Mouse (Mus musculus) 416B (cell line): Measurements from ENCODE around the gene Gm20388.

Experiments used
- DNase-seq: peaks from one replicate; pipeline ENCODE4 v3.0.0; 2011; ENCODE audit warnings: low read depth

Gm20388 gene

GRCm38 (mm10) chr8:120948620-120949491 is 1038.2 kb downstream of the Gm20388 start:
- DNase-seq = no peak

- no peak for DNase-seq
Measured at GRCm38 (mm10) chr8:120950674-120951218, 1040.1 kb downstream of the Gm20388 start.

- no peak for DNase-seq
Measured at GRCm38 (mm10) chr8:120959470-120959891, 1048.8 kb downstream of the Gm20388 start.

GRCm38 (mm10) chr8:120962606-120963380 is 1052.2 kb downstream of the Gm20388 start:
- DNase-seq = no peak

GRCm38 (mm10) chr8:120966557-120966956 is 1055.9 kb downstream of the Gm20388 start:
- DNase-seq = no peak

- no peak for DNase-seq
Measured at GRCm38 (mm10) chr8:120968308-120968707, 1057.7 kb downstream of the Gm20388 start.

- peak; percentile 27 for DNase-seq
Measured at GRCm38 (mm10) chr8:120970346-120970745, 1059.7 kb downstream of the Gm20388 start.

- no peak for DNase-seq
Measured at GRCm38 (mm10) chr8:120971691-120972469, 1061.2 kb downstream of the Gm20388 start.

GRCm38 (mm10) chr8:120973046-120973445 is 1062.4 kb downstream of the Gm20388 start:
- no peak for DNase-seq

- no peak for DNase-seq
Measured at GRCm38 (mm10) chr8:120977131-120977530, 1066.5 kb downstream of the Gm20388 start.

GRCm38 (mm10) chr8:120979210-120979609 is 1068.6 kb downstream of the Gm20388 start:
- DNase-seq = no peak

- no peak for DNase-seq
Measured at GRCm38 (mm10) chr8:120980948-120981347, 1070.3 kb downstream of the Gm20388 start.

GRCm38 (mm10) chr8:120984888-120985287 is 1074.2 kb downstream of the Gm20388 start:
- no peak for DNase-seq

GRCm38 (mm10) chr8:120986022-120986421 is 1075.4 kb downstream of the Gm20388 start:
- DNase-seq = no peak

GRCm38 (mm10) chr8:120993738-120994137 is 1083.1 kb downstream of the Gm20388 start:
- no peak for DNase-seq

- no peak for DNase-seq
Measured at GRCm38 (mm10) chr8:120995424-120995823, 1084.8 kb downstream of the Gm20388 start.

- no peak for DNase-seq
Measured at GRCm38 (mm10) chr8:120996905-120997581, 1086.4 kb downstream of the Gm20388 start.

- no peak for DNase-seq
Measured at GRCm38 (mm10) chr8:120997926-120998325, 1087.3 kb downstream of the Gm20388 start.

- no peak for DNase-seq
Measured at GRCm38 (mm10) chr8:120998966-120999365, 1088.3 kb downstream of the Gm20388 start.

- DNase-seq = no peak
Measured at GRCm38 (mm10) chr8:121001951-121002350, 1091.3 kb downstream of the Gm20388 start.

- no peak for DNase-seq
Measured at GRCm38 (mm10) chr8:121002871-121003539, 1092.4 kb downstream of the Gm20388 start.
